Mouse (Mus musculus): ENCODE measurements around the gene Ugt1a7c.

Gene Ugt1a7c

DNA sequence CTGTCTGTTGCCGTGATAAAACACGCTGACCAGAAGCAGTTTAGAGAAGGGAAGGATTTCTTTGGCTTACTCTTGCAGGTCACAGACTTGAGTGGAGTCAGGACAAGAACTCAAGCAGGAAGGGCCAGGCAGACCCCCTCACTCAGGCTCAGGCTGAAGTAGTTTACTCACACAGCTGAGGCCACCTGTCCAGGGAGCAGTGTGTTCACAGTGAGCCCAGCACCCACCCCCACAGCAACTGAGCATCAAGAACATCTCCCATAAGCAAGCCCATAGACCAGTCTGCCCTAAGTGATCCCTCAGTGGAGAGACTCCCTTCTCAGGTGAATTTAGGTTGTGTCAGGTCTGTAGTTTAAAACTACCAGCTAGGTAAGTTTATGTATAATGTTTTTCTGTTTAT lies 14.7 kb downstream of the Ugt1a7c start:
- in situ Hi-C loops (cut with MboI; ENCODE audit: unreplicated experiment in 2 of 2) = loop anchor here in 1 of 2 experiments (25.0 kb wide), 2 partner anchors 347 to 647 kb away; partner anchors contain the start of genes Atg16l1 and Snorc

DNA sequence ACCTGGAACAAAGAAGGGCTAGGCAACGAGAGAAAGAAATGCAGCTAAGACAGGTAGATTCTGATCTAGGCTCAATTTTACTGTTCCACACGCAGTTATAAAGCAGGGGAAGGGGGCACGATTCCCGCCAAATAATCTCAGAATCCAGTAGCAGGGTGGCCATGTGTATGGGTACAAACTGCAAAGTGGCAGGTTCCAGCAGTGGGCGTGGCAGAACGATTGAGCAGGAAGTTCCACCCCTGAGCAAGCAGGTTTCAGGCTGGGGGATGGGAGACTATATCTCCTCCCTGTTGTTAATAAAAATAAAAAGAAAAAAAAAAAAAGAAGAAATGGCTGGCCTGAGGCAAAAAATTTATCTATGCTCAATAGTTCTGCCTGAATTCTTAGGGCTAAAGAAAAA lies 17.9 kb downstream of the Ugt1a7c start:
- in situ Hi-C loops (cut with MboI; ENCODE audit: unreplicated experiment in 2 of 2) = loop anchor here in 1 of 2 experiments (25.0 kb wide), 2 partner anchors 350 to 650 kb away; partner anchors contain the start of genes Atg16l1 and Snorc

DNA sequence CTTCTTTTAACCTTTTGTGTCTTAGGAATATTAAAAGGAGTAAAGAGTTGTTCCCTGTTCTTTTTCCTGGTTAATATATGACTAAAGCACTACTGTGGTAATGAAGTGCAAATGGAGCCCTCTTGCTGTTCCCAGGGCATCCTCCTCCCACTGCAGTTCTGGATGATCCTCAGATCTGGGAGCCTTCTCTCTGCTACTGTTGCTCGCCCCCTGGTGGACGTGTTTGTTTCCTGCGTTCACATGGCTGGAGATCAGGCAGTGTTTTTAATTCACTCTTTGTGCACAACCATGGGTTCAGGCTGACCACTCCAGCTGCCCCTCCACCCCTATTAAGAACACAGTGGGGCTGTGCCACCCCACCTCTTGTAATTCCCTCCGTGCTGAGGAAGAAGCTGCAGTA lies 25.7 kb downstream of the Ugt1a7c start:
- in situ Hi-C loops (cut with MboI; ENCODE audit: unreplicated experiment in 2 of 2) = loop anchor here in 1 of 2 experiments (25.0 kb wide), 2 partner anchors 358 to 658 kb away; partner anchors contain the start of genes Atg16l1 and Snorc

DNA sequence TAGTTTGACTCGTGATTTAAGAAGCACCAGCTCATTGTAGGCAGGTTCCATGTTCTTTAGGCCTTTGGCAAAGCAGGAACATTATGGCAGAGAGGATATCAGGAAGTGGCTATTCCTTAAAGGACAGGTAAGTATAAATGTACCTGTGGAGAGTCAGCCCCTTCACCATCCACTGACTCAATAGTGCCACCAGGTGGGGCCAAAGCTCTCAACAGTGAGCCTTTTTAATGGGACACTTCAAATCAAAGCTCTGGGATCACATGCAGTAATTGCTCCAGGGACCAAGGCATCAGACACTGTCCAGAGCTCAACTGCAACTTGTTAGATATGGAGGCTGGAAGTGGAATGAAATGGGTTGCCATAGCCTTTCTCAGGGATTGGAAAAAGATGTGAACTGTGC lies 26.7 kb downstream of the Ugt1a7c start:
- in situ Hi-C loops (cut with MboI; ENCODE audit: unreplicated experiment in 2 of 2) = loop anchor here in 1 of 2 experiments (25.0 kb wide), 2 partner anchors 359 to 659 kb away; partner anchors contain the start of genes Atg16l1 and Snorc

DNA sequence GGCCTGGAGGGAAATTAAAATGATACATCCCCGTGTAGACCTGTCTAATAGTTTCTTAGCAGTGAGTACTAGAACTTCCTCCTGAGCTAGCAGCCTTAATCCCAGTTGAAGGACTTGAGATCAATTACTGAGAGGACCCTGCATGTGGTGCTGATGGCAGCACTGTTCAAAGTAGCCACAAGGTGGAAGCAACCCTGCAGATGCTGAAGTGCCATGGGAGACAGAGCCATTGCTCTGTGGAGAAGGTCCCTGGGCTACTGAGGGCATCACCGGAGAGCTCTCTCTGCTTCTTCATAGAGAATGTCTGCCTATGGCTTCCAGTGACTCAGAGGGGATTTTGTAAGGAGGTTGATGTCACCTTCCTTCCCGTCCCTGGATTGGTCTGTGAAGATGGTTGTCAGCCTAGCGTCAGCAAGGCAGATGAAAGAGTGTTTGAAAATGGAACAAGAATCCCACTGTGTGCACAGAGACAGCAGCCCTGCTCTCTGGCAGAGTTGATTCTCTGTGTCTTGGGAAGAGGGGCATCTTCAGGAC lies 31.0 kb downstream of the Ugt1a7c start:
- in situ Hi-C loops (cut with MboI; ENCODE audit: unreplicated experiment in 2 of 2) = loop anchor here in 1 of 2 experiments (25.0 kb wide), 2 partner anchors 364 to 689 kb away; partner anchors contain the start of gene Atg16l1

DNA sequence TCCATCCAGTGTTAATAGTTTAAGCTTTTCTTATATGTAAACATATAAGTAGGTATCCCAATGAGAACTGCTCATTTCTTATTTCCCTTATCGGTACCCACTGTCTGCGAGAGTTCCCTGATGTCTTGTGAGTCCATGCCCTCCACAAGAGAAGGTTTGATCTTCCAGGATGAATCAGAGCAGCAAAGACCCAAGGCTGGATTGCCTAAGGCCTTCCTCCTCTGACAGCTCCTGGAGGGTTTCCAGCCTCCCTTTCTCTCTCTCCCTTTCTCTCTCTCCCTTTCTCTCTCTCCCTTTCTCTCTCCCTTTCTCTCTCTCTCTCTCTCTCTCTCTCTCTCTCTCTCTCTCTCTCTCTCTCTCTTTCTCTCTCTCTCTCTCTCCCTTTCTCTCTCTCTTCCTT lies 34.2 kb downstream of the Ugt1a7c start:
- in situ Hi-C loops (cut with MboI; ENCODE audit: unreplicated experiment in 2 of 2) = loop anchor here in 1 of 2 experiments (25.0 kb wide), 2 partner anchors 367 to 692 kb away; partner anchors contain the start of gene Atg16l1

DNA sequence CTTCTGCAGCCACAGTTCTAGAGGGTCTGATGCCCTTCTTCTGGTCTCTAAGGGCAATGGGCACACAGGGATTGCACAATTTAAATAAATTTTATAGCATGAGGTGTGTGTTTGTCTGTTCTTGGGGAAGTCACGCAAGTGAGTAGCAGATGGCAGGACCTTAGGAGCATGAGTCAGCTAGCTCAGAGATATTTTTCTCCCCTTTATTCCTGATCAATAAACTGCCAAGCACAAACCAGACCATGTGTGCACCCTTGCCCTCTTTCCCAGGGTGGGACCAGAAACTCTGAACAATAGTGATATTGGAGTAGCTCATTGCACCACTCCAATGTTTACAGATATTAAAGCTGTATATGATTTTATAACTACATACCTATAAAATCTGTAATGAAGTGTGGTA lies 35.4 kb downstream of the Ugt1a7c start:
- in situ Hi-C loops (cut with MboI; ENCODE audit: unreplicated experiment in 2 of 2) = loop anchor here in 1 of 2 experiments (25.0 kb wide), 2 partner anchors 368 to 693 kb away; partner anchors contain the start of gene Atg16l1

DNA sequence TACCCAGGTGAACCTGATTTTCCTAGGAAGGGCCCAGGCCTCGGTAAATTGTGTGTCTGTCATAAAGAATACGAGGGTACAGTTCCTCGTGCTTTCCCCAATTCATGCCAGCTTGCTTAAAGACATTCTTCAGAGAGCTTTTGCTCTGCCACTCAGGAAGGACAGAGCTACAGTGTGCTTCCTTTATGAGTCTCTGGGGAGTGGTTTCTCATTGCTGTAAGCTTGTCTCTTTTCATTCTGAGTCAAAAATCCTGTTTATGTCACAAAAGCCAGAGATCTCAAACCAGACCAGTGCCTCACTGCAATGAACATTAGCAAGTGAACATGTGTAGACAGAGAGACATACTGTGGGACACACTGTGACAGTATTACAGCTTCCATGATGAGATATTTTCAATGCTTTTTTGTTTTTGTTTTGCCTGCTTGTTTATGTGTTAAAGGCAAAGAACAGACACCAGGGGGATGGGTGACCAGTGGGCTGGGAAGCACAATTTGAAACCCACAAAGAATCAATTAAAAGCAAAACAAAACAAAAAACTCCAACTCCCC lies 39.1 kb downstream of the Ugt1a7c start:
- in situ Hi-C loops (cut with MboI; ENCODE audit: unreplicated experiment in 2 of 2) = loop anchor here in 1 of 2 experiments (25.0 kb wide), 2 partner anchors 372 to 697 kb away; partner anchors contain the start of gene Atg16l1

DNA sequence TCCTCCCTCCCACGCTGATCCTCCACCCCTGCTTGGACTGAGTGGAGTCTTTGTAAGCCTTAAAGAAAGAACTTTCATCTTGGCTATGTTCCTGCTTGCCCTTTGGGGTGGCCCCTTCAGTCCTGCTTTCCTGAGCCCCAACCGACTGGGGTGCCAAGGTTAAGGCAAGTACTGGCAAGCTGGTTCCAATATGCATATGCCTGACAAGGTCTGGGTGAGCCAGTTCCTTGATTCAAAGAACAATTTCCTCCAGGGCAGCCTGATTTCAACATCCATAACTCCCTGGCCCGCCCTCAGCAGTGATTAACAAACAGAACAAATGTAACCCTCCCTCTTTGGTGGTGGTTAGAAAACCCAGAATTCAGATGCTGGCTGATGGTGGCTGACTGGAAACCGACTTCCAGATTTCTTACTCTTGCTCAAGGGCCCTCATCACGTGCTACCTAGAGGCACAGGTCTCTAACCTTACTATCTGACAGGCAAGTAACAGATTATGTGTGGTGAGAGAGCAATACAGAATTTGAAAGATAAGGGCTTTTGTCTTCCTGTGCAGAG lies 39.7 kb downstream of the Ugt1a7c start, which contains the start of gene Ugt1a6a:
TSS of gene Ugt1a6a (plus strand) at position 353 of the 555 bp plus-strand sequence.
- in situ Hi-C loops (cut with MboI; ENCODE audit: unreplicated experiment in 2 of 2) = loop anchor here in 1 of 2 experiments (25.0 kb wide), 2 partner anchors 372 to 697 kb away; partner anchors contain the start of gene Atg16l1

DNA sequence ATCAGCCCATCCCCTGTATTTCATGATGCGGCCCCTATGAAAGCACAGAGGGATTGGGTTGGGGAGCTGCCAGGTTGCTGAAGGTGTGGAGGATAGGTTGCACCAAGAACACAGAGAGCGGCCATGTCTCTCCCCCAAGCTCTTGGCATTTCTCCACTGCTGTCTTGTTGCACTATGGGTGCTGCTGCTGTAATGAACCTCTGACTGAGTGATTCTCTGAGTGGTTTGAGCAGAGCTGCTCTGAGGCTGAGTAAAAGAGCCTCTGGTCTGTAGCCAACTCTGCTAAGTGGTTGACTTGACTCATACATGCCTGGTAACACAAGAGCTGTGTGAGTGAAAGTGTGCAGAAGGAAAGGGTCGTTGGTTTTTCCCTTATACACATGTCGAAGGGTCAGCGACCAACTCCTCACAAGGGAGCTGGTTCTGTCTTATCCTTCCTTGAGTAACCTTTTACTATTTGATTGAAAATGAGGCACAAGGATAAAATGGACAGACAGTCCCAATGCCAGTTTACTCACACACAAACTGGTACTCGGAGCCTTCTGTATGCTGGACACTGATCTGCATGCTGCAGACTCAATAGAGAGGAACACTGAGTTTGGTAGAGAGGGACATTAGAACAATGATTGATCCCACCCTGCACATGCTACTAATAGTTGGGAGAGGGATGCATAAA lies 40.5 kb downstream of the Ugt1a7c start:
- in situ Hi-C loops (cut with MboI; ENCODE audit: unreplicated experiment in 2 of 2) = loop anchor here in 1 of 2 experiments (25.0 kb wide), 2 partner anchors 373 to 698 kb away; partner anchors contain the start of gene Atg16l1

DNA sequence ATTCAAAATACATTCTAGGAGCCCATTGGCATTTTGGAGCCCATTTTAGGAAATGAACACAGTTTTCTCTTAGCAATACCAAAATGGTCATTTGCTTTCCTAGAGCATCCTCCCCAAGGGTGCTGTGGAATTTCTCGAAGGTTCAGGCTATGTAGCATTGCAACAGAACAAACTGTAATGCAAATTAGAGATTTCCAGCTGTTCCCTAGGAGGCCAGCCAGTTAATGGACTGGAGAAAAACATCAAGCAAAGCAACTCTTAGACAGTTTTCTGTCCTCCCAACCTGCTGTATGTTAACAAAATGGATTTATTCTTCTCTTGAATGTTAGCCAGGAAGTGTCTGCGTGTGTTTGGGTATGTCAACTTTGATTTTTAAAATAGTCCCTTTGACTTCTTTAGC lies 41.8 kb downstream of the Ugt1a7c start:
- in situ Hi-C loops (cut with MboI; ENCODE audit: unreplicated experiment in 2 of 2) = loop anchor here in 1 of 2 experiments (25.0 kb wide), 2 partner anchors 374 to 699 kb away; partner anchors contain the start of gene Atg16l1

DNA sequence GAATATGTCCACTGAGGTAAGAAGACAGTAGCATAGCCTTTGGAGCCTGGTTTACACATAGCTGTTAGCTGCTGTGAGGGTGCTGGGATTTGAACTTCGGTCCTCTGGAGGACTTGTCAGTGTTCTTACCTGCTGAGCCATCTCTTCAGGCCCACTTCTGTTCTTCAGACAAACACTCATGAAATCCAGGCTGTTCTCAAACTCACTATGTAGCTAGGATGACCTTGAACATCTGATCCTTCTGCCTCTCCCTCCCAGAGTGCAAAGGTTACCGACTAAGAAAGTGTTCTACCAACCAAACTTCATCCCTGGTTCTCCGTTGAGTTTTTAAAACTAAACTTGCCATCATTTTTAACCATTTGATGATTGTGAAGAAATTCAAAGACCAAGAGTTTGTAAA lies 42.4 kb downstream of the Ugt1a7c start:
- in situ Hi-C loops (cut with MboI; ENCODE audit: unreplicated experiment in 2 of 2) = loop anchor here in 1 of 2 experiments (25.0 kb wide), 2 partner anchors 375 to 700 kb away; partner anchors contain the start of gene Atg16l1

DNA sequence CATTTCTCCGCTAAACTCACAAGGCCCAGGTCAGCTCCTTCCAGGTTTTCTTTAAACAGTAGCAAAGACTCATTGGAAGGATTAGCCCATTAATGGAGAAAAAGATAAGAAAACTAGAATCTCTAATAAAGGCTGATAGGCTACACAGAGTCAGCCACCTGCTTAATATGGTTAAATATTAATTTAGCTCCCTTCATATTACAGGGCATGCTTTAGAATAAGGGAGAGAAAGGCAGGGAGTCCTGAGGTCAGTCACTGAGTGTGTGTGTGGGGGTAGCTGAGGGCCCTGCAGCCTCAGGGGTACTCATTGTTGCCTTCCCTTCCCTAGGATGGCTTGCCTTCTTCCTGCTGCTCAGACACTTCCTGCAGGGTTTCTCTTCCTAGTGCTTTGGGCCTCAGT lies 43.3 kb downstream of the Ugt1a7c start:
- in situ Hi-C loops (cut with MboI; ENCODE audit: unreplicated experiment in 2 of 2) = loop anchor here in 1 of 2 experiments (25.0 kb wide), 2 partner anchors 376 to 701 kb away; partner anchors contain the start of gene Atg16l1

DNA sequence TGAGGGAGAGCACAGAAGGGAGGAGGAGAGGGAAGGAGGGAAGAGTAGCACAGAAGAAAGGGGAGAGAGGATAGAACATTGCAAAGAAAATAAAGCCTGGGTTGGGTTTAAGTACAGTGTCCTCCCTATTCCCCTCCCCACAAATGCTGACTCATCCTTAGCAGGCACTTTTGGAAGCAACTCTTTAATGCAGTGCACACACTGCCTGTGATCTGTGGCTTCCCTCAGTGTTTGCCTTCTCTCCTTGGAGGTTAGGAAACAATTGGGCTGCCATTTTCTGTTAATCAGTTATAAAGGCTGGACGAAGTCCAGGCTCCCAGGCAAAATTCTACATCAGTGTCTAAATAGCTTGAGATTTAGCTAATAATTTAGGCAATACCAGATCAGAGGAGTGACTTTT lies 45.6 kb downstream of the Ugt1a7c start:
- in situ Hi-C loops (cut with MboI; ENCODE audit: unreplicated experiment in 2 of 2) = loop anchor here in 1 of 2 experiments (10.0 to 25.0 kb wide), 3 partner anchors 144 to 703 kb away; partner anchors contain the start of gene Atg16l1

DNA sequence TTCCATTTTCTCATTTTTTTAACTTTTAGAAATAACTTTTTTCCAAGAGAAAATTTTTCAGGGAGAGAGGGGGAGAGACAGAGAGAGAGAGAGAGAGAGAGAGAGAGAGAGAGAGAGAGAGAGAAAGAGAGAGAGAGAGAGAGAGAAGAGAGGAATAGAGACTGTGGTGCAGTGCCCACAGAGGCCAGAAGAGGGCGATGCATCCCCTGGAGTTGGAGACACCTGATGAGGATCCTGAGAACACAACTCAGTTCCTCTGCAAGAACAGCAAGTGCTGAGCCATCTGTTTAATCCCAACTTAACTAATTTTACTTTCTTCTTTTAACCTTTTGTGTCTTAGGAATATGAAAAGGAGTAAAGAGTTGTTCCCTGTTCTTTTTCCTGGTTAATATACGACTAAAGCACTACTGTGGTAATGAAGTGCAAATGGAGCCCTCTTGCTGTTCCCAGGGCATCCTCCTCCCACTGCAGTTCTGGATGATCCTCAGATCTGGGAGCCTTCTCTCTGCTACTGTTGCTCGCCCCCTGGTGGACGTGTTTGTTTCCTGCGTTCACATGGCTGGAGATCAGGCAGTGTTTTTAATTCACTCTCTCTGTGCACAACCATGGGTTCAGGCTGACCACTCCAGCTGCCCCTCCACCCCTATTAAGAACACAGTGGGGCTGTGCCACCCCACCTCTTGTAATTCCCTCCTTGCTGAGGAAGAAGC lies 49.3 kb downstream of the Ugt1a7c start:
- in situ Hi-C loops (cut with MboI; ENCODE audit: unreplicated experiment in 2 of 2) = loop anchor here in 1 of 2 experiments (10.0 to 25.0 kb wide), 3 partner anchors 141 to 707 kb away; partner anchors contain the start of gene Atg16l1

DNA sequence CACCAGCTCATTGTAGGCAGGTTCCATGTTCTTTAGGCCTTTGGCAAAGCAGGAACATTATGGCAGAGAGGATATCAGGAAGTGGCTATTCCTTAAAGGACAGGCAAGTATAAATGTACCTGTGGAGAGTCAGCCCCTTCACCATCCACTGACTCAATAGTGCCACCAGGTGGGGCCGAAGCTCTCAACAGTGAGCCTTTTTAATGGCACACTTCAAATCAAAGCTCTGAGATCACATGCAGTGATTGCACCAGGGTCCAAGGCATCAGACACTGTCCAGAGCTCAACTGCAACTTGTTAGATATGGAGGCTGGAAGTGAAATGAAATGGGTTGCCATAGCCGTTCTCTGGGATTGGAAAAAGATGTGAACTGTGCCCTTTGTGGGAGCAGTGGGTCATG lies 50.4 kb downstream of the Ugt1a7c start:
- in situ Hi-C loops (cut with MboI; ENCODE audit: unreplicated experiment in 2 of 2) = loop anchor here in 1 of 2 experiments (10.0 to 25.0 kb wide), 3 partner anchors 140 to 708 kb away; partner anchors contain the start of gene Atg16l1

DNA sequence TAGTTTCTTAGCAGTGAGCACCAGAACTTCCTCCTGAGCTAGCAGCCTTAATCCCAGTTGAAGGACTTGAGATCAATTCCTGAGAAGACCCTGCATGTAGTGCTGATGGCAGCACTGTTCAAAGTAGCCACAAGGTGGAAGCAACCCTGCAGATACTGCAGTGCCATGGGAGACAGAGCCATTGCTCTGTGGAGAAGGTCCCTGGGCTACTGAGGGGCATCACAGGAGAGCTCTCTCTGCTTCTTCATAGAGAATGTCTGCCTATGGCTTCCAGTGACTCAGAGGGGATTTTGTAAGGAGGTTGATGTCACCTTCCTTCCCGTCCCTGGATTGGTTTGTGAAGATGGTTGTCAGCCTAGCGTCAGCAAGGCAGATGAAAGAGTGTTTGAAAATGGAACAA lies 55.3 kb downstream of the Ugt1a7c start:
- in situ Hi-C loops (cut with MboI; ENCODE audit: unreplicated experiment in 2 of 2) = loop anchor here in 1 of 2 experiments (5.0 kb wide), 1 partner anchor 132 kb away; no protein-coding TSS in a partner anchor

DNA sequence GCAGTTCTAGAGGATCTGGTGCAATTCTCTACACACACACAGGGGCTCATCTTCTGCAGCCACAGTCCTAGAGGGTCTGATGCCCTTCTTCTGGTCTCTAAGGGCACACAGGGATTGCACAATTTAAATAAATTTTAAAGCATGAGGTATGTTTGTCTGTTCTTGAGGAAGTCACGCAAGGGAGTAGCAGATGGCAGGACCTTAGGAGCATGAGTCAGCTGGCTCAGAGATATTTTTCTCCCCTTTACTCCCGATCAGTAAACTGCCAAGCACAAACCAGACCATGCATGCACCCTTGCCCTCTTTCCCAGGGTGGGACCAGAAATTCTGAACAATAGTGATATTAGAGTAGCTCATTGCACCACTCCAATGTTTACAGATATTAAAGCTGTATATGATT lies 63.6 kb downstream of the Ugt1a7c start:
- in situ Hi-C loops (cut with MboI; ENCODE audit: unreplicated experiment in 2 of 2) = no loop called here

DNA sequence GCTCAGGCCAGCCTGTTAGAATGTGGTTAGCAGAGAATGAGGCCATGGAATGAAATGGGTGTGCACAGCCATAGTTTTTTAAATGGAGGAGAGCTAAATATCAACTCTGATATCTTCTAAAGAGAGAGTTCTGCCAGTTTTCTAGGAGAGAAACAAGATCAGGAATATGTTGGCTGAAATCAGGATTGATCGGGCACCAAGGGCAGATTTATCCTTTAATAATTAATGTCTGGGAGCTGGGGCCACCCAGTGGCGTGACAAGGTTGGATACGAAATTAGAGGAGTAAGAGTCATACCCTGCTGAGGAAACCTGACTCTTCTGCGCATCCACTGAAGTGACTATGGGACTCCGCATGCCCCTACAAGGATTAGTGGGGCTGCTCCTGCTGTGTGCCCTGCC lies 70.8 kb downstream of the Ugt1a7c start, which contains the start of gene Ugt1a5:
TSS of gene Ugt1a5 (plus strand) at position 302 of the 400 bp plus-strand sequence.
- in situ Hi-C loops (cut with MboI; ENCODE audit: unreplicated experiment in 2 of 2) = no loop called here

All from v-Abl transformed pro-B cells (cell line).